Mouse (Mus musculus) liver, embryonic 16.5 days (tissue): Measurements from ENCODE around the gene Daglb. TPM values are rescaled to one million over a fixed set of nuclear protein-coding genes. Genes with fewer than 3 reads are reported as not detected.
A peak's percentile ranks its signal among the peaks of the same experiment; 100 is the strongest.

ENCODE experiments used
- ATAC-seq: fragments of 200-750 bp; cut with Nextera tagmentation; 2 replicates; pipeline ENCODE4 v1.8.0; 2017; ENCODE audit warnings: low read depth, mild to moderate bottlenecking, moderate number of reproducible peaks, moderate library complexity
- H3K27ac ChIP-seq: fragments of 300-500 bp; sonication (generic); 2 replicates; pipeline ENCODE4 v1.5.1; 2014; ENCODE audit warnings: mild to moderate bottlenecking, low read length
- H3K27me3 ChIP-seq: fragments of 300-500 bp; sonication (generic); 2 replicates; pipeline ENCODE4 v1.6.1; 2014; ENCODE audit warnings: low read depth, low read length, mixed read lengths; ENCODE audit not compliant: control insufficient read depth, insufficient read depth
- H3K36me3 ChIP-seq: fragments of 300-500 bp; sonication (generic); 2 replicates; pipeline ENCODE4 v1.6.1; 2014; ENCODE audit warnings: mild to moderate bottlenecking; ENCODE audit not compliant: control insufficient read depth, insufficient read depth
- H3K4me1 ChIP-seq: fragments of 300-500 bp; sonication (generic); 2 replicates; pipeline ENCODE4 v1.6.1; 2014; ENCODE audit warnings: low read depth, low read length, mixed read lengths; ENCODE audit not compliant: control insufficient read depth
- H3K4me2 ChIP-seq: fragments of 300-500 bp; sonication (generic); 2 replicates; pipeline ENCODE4 v1.6.1; 2014; ENCODE audit warnings: low read depth, low read length, mixed read lengths
- H3K4me3 ChIP-seq: fragments of 300-500 bp; sonication (generic); 2 replicates; pipeline ENCODE4 v1.5.1; 2014; ENCODE audit warnings: low read depth, mild to moderate bottlenecking, low read length
- H3K9ac ChIP-seq: fragments of 300-500 bp; sonication (generic); 2 replicates; pipeline ENCODE4 v1.6.1; 2014; ENCODE audit warnings: low read depth, low read length
- H3K9me3 ChIP-seq: fragments of 300-500 bp; sonication (generic); replicated peaks from 2 replicates; pipeline ENCODE4 v1.6.1; 2016; ENCODE audit warnings: low read length; ENCODE audit not compliant: control insufficient read depth
- WGBS: fragments of 180-500 bp; shearing (Covaris S2); extraction: QIAGEN DNeasy Blood & Tissue Kit; methylation state at CpG from one replicate; pipeline ENCODE4 v1.1.7; 2014; ENCODE audit not compliant: insufficient replicate concordance; 5-methylcytosine and 5-hydroxymethylcytosine counted together
- polyA plus RNA-seq: library from polyadenylated mRNA; unstranded; fragments of >200 nt; fragmentation: Nextera tagmentation; extraction: Ambion mirVana; gene quantifications from 2 replicates; pipeline ENCODE4 v1.2.1, GENCODE M21; 2015

Daglb gene
- polyA plus RNA-seq, 1 experiment from 2014 or later = 7.7 TPM

GRCm38 (mm10) chr5:143465156-143466085 lies 1.0 kb downstream of the Daglb start:
- 14% methylated on average over 23 of the region's 23 CpGs for WGBS
- Histone ChIP-seq H3K27ac (peak overlapping the region; percentile 51), H3K9ac (peak overlapping the region; percentile 83), H3K27me3 (no peaks in the 10 kb centered on the region), H3K9me3 (no peaks in the 10 kb centered on the region), H3K4me1 (peaks cover 19% of the 10 kb centered on the region), H3K4me2 (peak overlapping the region; percentile 90), H3K36me3 (peaks cover 3% of the 10 kb centered on the region; the same call in 1 of the 2 replicates), H3K4me3 (peak overlapping the region; percentile 80)
- peak; percentile 50 for ATAC-seq

GRCm38 (mm10) chr5:143466891-143467669 lies 2.7 kb downstream of the Daglb start:
- Histone ChIP-seq H3K27ac (no peak overlapping the region), H3K9ac (no peak overlapping the region), H3K9me3 (no peaks in the 10 kb centered on the region), H3K4me1 (peaks cover 19% of the 10 kb centered on the region), H3K27me3 (no peaks in the 10 kb centered on the region), H3K4me2 (no peak overlapping the region), H3K36me3 (peaks cover 3% of the 10 kb centered on the region; the same call in 1 of the 2 replicates), H3K4me3 (no peak overlapping the region)
- 83% methylated on average over 23 of the region's 23 CpGs for WGBS
- ATAC-seq = no peak

- Histone ChIP-seq H3K36me3 (peaks cover 3% of the 10 kb centered on the region; the same call in 1 of the 2 replicates), H3K4me2 (no peak overlapping the region), H3K27ac (no peak overlapping the region), H3K27me3 (no peaks in the 10 kb centered on the region), H3K9ac (no peak overlapping the region), H3K4me3 (no peak overlapping the region), H3K4me1 (peaks cover 19% of the 10 kb centered on the region), H3K9me3 (no peaks in the 10 kb centered on the region)
- WGBS = 85% methylated on average over 6 of the region's 6 CpGs
- no peak for ATAC-seq
Observed at GRCm38 (mm10) chr5:143467931-143468330, 3.5 kb downstream of the Daglb start.

GRCm38 (mm10) chr5:143469628-143470027 lies 5.2 kb downstream of the Daglb start:
- H3K4me1 ChIP-seq = peaks cover 14% of the 10 kb centered on the region
- 81% methylated on average over 8 of the region's 8 CpGs for WGBS
- no peak overlapping the region for H3K4me3 ChIP-seq
- no peak overlapping the region for H3K9ac ChIP-seq
- H3K27me3 ChIP-seq = no peaks in the 10 kb centered on the region
- H3K4me2 ChIP-seq = no peak overlapping the region
- ATAC-seq = no peak
- no peaks in the 10 kb centered on the region for H3K9me3 ChIP-seq
- H3K36me3 ChIP-seq = peaks cover 3% of the 10 kb centered on the region; the same call in 1 of the 2 replicates
- no peak overlapping the region for H3K27ac ChIP-seq

GRCm38 (mm10) chr5:143470421-143471164 lies 6.2 kb downstream of the Daglb start:
- 44% methylated on average over 15 of the region's 15 CpGs for WGBS
- Histone ChIP-seq H3K9me3 (no peaks in the 10 kb centered on the region), H3K4me2 (no peak overlapping the region), H3K9ac (no peak overlapping the region), H3K4me1 (peaks cover 9% of the 10 kb centered on the region), H3K27ac (no peak overlapping the region), H3K36me3 (peaks cover 3% of the 10 kb centered on the region; the same call in 1 of the 2 replicates), H3K27me3 (no peaks in the 10 kb centered on the region), H3K4me3 (no peak overlapping the region)
- 0 out of 2 replicates have a peak, but pooled peaks have one; percentile 42 for ATAC-seq

GRCm38 (mm10) chr5:143471165-143471546 lies 6.8 kb downstream of the Daglb start:
- Histone ChIP-seq H3K9me3 (no peaks in the 10 kb centered on the region), H3K27ac (peak overlapping the region; percentile 17; the same call in 1 of the 2 replicates), H3K4me3 (no peak overlapping the region), H3K27me3 (no peaks in the 10 kb centered on the region), H3K9ac (no peak overlapping the region), H3K36me3 (peaks cover 7% of the 10 kb centered on the region; the same call in 1 of the 2 replicates), H3K4me1 (peaks cover 4% of the 10 kb centered on the region), H3K4me2 (no peak overlapping the region)
- ATAC-seq = no peak
- 58% methylated on average over 3 of the region's 3 CpGs for WGBS

- Histone ChIP-seq H3K27ac (peak overlapping the region; percentile 17; the same call in 1 of the 2 replicates), H3K27me3 (no peaks in the 10 kb centered on the region), H3K4me3 (no peak overlapping the region), H3K4me2 (no peak overlapping the region), H3K9me3 (no peaks in the 10 kb centered on the region), H3K4me1 (no peaks in the 10 kb centered on the region), H3K9ac (no peak overlapping the region), H3K36me3 (peaks cover 10% of the 10 kb centered on the region; the same call in 1 of the 2 replicates)
- no peak for ATAC-seq
- WGBS = 76% methylated on average over 9 of the region's 9 CpGs
Observed at GRCm38 (mm10) chr5:143471953-143472618, 7.7 kb downstream of the Daglb start.
